Mouse (Mus musculus) embryonic facial prominence, embryonic 15.5 days (tissue): Measurements from ENCODE around the gene Pemt. TPM values are rescaled to one million over a fixed set of nuclear protein-coding genes. Genes with fewer than 3 reads are reported as not detected.

Source experiments
- ATAC-seq: fragments of 200-750 bp; cut with Nextera tagmentation; 2 replicates; pipeline ENCODE4 v1.8.0; 2017; ENCODE audit warnings: low read depth, moderate TSS enrichment; ENCODE audit not compliant: insufficient number of reproducible peaks, low FRiP score, low TSS enrichment
- H3K27ac ChIP-seq: fragments of 300-500 bp; sonication (generic); replicated peaks from 2 replicates; pipeline ENCODE4 v1.5.1; 2015; ENCODE audit warnings: mild to moderate bottlenecking, inconsistent platforms
- H3K27me3 ChIP-seq: fragments of 300-500 bp; sonication (generic); 2 replicates; pipeline ENCODE4 v1.6.1; 2015; ENCODE audit warnings: inconsistent platforms
- H3K36me3 ChIP-seq: fragments of 300-500 bp; sonication (generic); 2 replicates; pipeline ENCODE4 v1.6.1; 2015; ENCODE audit warnings: mild to moderate bottlenecking, inconsistent platforms
- H3K4me1 ChIP-seq: fragments of 300-500 bp; sonication (generic); 2 replicates; pipeline ENCODE4 v1.6.1; 2015; ENCODE audit warnings: inconsistent platforms
- H3K4me2 ChIP-seq: fragments of 300-500 bp; sonication (generic); replicated peaks from 2 replicates; pipeline ENCODE4 v1.6.1; 2015; ENCODE audit warnings: mild to moderate bottlenecking, inconsistent platforms
- H3K4me3 ChIP-seq: fragments of 300-500 bp; sonication (generic); replicated peaks from 2 replicates; pipeline ENCODE4 v1.5.1; 2015; ENCODE audit warnings: mild to moderate bottlenecking, inconsistent platforms
- H3K9ac ChIP-seq: fragments of 300-500 bp; sonication (generic); 2 replicates; pipeline ENCODE4 v1.6.1; 2015; ENCODE audit warnings: inconsistent platforms
- H3K9me3 ChIP-seq: fragments of 300-500 bp; sonication (generic); replicated peaks from 2 replicates; pipeline ENCODE4 v1.6.1; 2016; ENCODE audit warnings: inconsistent platforms
- WGBS: fragments of 180-500 bp; shearing (Covaris S2); methylation state at CpG from one replicate; pipeline ENCODE4 v1.1.7; 2015; 5-methylcytosine and 5-hydroxymethylcytosine counted together
- polyA plus RNA-seq: library from polyadenylated mRNA; unstranded; fragments of >200 nt; fragmentation: Nextera tagmentation; extraction: Ambion mirVana; gene quantifications from 2 replicates; pipeline ENCODE4 v1.2.1, GENCODE M21; 2015

Gene Pemt
- polyA plus RNA-seq, 1 experiment from 2014 or later: 5.9 TPM

- peaks cover 28% of the 10 kb centered on the region for H3K27me3 ChIP-seq
- H3K9me3 ChIP-seq: no peaks in the 10 kb centered on the region
- H3K4me3 ChIP-seq: peak within 1 kb of the TSS; percentile 51
- H3K9ac ChIP-seq: peak within 1 kb of the TSS; percentile 35
- ATAC-seq: peak; percentile 86
- H3K4me2 ChIP-seq: peak within 1 kb of the TSS; percentile 97
- peaks cover 17% of the 10 kb centered on the region for H3K36me3 ChIP-seq
- 0% methylated on average over 28 of the region's 28 CpGs for WGBS
- peak within 1 kb of the TSS; percentile 68; the same call in 1 of the 2 replicates for H3K27ac ChIP-seq
- H3K4me1 ChIP-seq: peaks cover 43% of the 10 kb centered on the region
Observed at GRCm38 (mm10) chr11:59964818-59965217, 81.5 kb downstream of the Pemt start, which contains the start of gene Rasd1. Rasd1 (minus strand) TSS chr11:59964944.

- Histone ChIP-seq H3K9me3 (no peaks in the 10 kb centered on the region), H3K4me1 (peaks cover 47% of the 10 kb centered on the region), H3K27ac (no peak overlapping the region), H3K4me2 (peak overlapping the region; percentile 97), H3K27me3 (peaks cover 28% of the 10 kb centered on the region), H3K36me3 (peaks cover 17% of the 10 kb centered on the region), H3K9ac (peak overlapping the region; percentile 35), H3K4me3 (peak overlapping the region; percentile 51)
- ATAC-seq: no peak
- WGBS: 4% methylated on average over 33 of the region's 33 CpGs
Observed at GRCm38 (mm10) chr11:59964163-59964758, 82.0 kb downstream of the Pemt start.

- Histone ChIP-seq H3K4me1 (peaks cover 47% of the 10 kb centered on the region), H3K36me3 (peaks cover 17% of the 10 kb centered on the region), H3K9ac (peak overlapping the region; percentile 35; the same call in 1 of the 2 replicates), H3K4me3 (peak overlapping the region; percentile 51), H3K27ac (no peak overlapping the region), H3K27me3 (peaks cover 26% of the 10 kb centered on the region), H3K9me3 (no peaks in the 10 kb centered on the region), H3K4me2 (peak overlapping the region; percentile 97)
- no peak for ATAC-seq
- 10% methylated on average over 34 of the region's 34 CpGs for WGBS
Observed at GRCm38 (mm10) chr11:59963364-59964162, 82.7 kb downstream of the Pemt start.

- Histone ChIP-seq H3K4me1 (peaks cover 47% of the 10 kb centered on the region), H3K9ac (no peak overlapping the region), H3K27ac (no peak overlapping the region), H3K4me2 (no peak overlapping the region), H3K9me3 (no peaks in the 10 kb centered on the region), H3K27me3 (peaks cover 25% of the 10 kb centered on the region), H3K4me3 (no peak overlapping the region), H3K36me3 (peaks cover 17% of the 10 kb centered on the region)
- no peak for ATAC-seq
- WGBS: 74% methylated on average over 3 of the region's 3 CpGs
Observed at GRCm38 (mm10) chr11:59962590-59962989, 83.7 kb downstream of the Pemt start.

GRCm38 (mm10) chr11:59961338-59961875, 84.9 kb downstream of the Pemt start:
- no peak overlapping the region for H3K4me2 ChIP-seq
- peaks cover 21% of the 10 kb centered on the region for H3K36me3 ChIP-seq
- no peak for ATAC-seq
- 64% methylated on average over 9 of the region's 9 CpGs for WGBS
- H3K9ac ChIP-seq: no peak overlapping the region
- H3K4me3 ChIP-seq: no peak overlapping the region
- peaks cover 25% of the 10 kb centered on the region for H3K27me3 ChIP-seq
- H3K27ac ChIP-seq: peak overlapping the region; percentile 2; the same call in 1 of the 2 replicates
- peaks cover 47% of the 10 kb centered on the region for H3K4me1 ChIP-seq
- H3K9me3 ChIP-seq: no peaks in the 10 kb centered on the region

GRCm38 (mm10) chr11:59960476-59961337, 85.6 kb downstream of the Pemt start:
- peaks cover 47% of the 10 kb centered on the region for H3K4me1 ChIP-seq
- H3K4me2 ChIP-seq: peak overlapping the region; percentile 35
- no peak overlapping the region for H3K4me3 ChIP-seq
- peaks cover 21% of the 10 kb centered on the region for H3K36me3 ChIP-seq
- 46% methylated on average over 20 of the region's 20 CpGs for WGBS
- H3K27ac ChIP-seq: peak overlapping the region; percentile 68
- 0 out of 2 replicates have a peak, but pooled peaks have one; percentile 30 for ATAC-seq
- peaks cover 25% of the 10 kb centered on the region for H3K27me3 ChIP-seq
- H3K9me3 ChIP-seq: no peaks in the 10 kb centered on the region
- H3K9ac ChIP-seq: no peak overlapping the region

- peaks cover 36% of the 10 kb centered on the region for H3K4me1 ChIP-seq
- peaks cover 24% of the 10 kb centered on the region for H3K36me3 ChIP-seq
- no peak overlapping the region for H3K4me3 ChIP-seq
- H3K27ac ChIP-seq: no peak overlapping the region
- 70% methylated on average over 4 of the region's 4 CpGs for WGBS
- H3K4me2 ChIP-seq: no peak overlapping the region
- no peak overlapping the region for H3K9ac ChIP-seq
- ATAC-seq: no peak
- H3K27me3 ChIP-seq: peaks cover 19% of the 10 kb centered on the region
- no peaks in the 10 kb centered on the region for H3K9me3 ChIP-seq
Observed at GRCm38 (mm10) chr11:59959453-59959852, 86.8 kb downstream of the Pemt start.

- H3K27ac ChIP-seq: no peak overlapping the region
Observed at GRCm38 (mm10) chr11:59956749-59957148, 89.5 kb downstream of the Pemt start.

GRCm38 (mm10) chr11:59952892-59953291, 93.4 kb downstream of the Pemt start:
- ATAC-seq: no peak
- Histone ChIP-seq H3K4me1 (peaks cover 6% of the 10 kb centered on the region; the same call in 1 of the 2 replicates), H3K9me3 (no peaks in the 10 kb centered on the region), H3K4me3 (no peak overlapping the region), H3K27me3 (no peaks in the 10 kb centered on the region), H3K36me3 (peaks cover 15% of the 10 kb centered on the region; the same call in 1 of the 2 replicates), H3K4me2 (no peak overlapping the region), H3K27ac (no peak overlapping the region), H3K9ac (no peak overlapping the region)
- WGBS: 70% methylated on average over 14 of the region's 14 CpGs

More at GRCm38 (mm10) chr11:59956749-59957148, 89.5 kb downstream of the Pemt start:
- Histone ChIP-seq H3K27me3 (no peaks in the 10 kb centered on the region), H3K9ac (no peak overlapping the region), H3K4me1 (peaks cover 23% of the 10 kb centered on the region), H3K4me3 (no peak overlapping the region), H3K9me3 (no peaks in the 10 kb centered on the region), H3K4me2 (no peak overlapping the region), H3K36me3 (peaks cover 12% of the 10 kb centered on the region)
- ATAC-seq: no peak
- 70% methylated on average over 6 of the region's 6 CpGs for WGBS

GRCm38 (mm10) chr11:59948401-59948767, 97.9 kb downstream of the Pemt start:
- 1% methylated on average over 16 of the region's 16 CpGs for WGBS
- peak overlapping the region; percentile 80 for H3K27ac ChIP-seq
- H3K4me3 ChIP-seq: peak overlapping the region; percentile 99
- peak; percentile 73; the same call in 1 of the 2 replicates for ATAC-seq
- peaks cover 8% of the 10 kb centered on the region; the same call in 1 of the 2 replicates for H3K36me3 ChIP-seq
- peaks cover 11% of the 10 kb centered on the region for H3K4me1 ChIP-seq
- no peaks in the 10 kb centered on the region for H3K27me3 ChIP-seq
- H3K4me2 ChIP-seq: peak overlapping the region; percentile 81
- peak overlapping the region; percentile 99 for H3K9ac ChIP-seq
- H3K9me3 ChIP-seq: no peaks in the 10 kb centered on the region
